Mouse (Mus musculus) embryonic facial prominence, embryonic 10.5 days (tissue): ENCODE results near the gene Uimc1. TPM values are rescaled to one million over a fixed set of nuclear protein-coding genes. Genes with fewer than 3 reads are reported as not detected.

Experiments used
- DNase-seq: peaks from one replicate; pipeline ENCODE4 v3.0.0-alpha.2; 2017; ENCODE audit warnings: low spot score
- H3K27ac ChIP-seq: fragments of 300-500 bp; sonication (generic); replicated peaks from 2 replicates; pipeline ENCODE4 v1.5.1; 2016; ENCODE audit warnings: mild to moderate bottlenecking
- H3K27me3 ChIP-seq: fragments of 300-500 bp; sonication (generic); replicated peaks from 2 replicates; pipeline ENCODE4 v1.6.1; 2016; ENCODE audit warnings: low read depth, mild to moderate bottlenecking; ENCODE audit not compliant: poor library complexity, severe bottlenecking
- H3K36me3 ChIP-seq: fragments of 300-500 bp; sonication (generic); replicated peaks from 2 replicates; pipeline ENCODE4 v1.6.1; 2016; ENCODE audit warnings: mild to moderate bottlenecking, moderate library complexity
- H3K4me1 ChIP-seq: fragments of 300-500 bp; sonication (generic); 2 replicates; pipeline ENCODE4 v1.6.1; 2016
- H3K4me3 ChIP-seq: fragments of 300-500 bp; sonication (generic); 2 replicates; pipeline ENCODE4 v1.5.1; 2016; ENCODE audit warnings: mild to moderate bottlenecking, moderate library complexity
- H3K9me3 ChIP-seq: fragments of 300-500 bp; sonication (generic); 2 replicates; pipeline ENCODE4 v1.6.1; 2016; ENCODE audit warnings: mild to moderate bottlenecking
- WGBS: fragments of 180-500 bp; shearing (Covaris S2); methylation state at CpG from one replicate; pipeline ENCODE4 v1.1.7; 2016; 5-methylcytosine and 5-hydroxymethylcytosine counted together
- polyA plus RNA-seq: library from polyadenylated mRNA; unstranded; fragments of >200 nt; fragmentation: Nextera tagmentation; extraction: Ambion mirVana; gene quantifications from 2 replicates; pipeline ENCODE4 v1.2.1, GENCODE M21; 2016

Gene Uimc1
- polyA plus RNA-seq, 1 experiment from 2014 or later, result 23.9 TPM

DNA sequence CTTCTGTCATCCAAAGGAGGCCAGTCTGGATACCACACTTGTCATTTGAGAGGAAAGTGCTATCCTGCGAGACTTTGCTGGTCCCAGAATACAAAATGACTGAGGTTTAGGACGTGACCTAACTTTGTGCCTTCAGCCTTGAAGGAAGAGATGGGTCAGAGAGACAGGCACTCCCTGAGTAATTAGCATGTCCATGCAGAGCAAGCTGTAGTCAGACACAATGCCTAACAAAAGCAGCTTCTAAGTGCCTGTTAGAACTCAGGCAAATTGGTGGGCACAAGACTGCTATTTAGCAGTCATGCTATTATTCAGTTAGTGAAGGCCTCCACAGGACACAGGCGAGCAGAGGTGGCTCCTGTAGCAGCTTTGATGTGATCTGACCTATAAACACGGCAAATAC is 77.8 kb downstream of the Uimc1 start:
- WGBS, result 60% methylated on average over 4 of the region's 4 CpGs
- DNase-seq, result no peak
- H3K27me3 ChIP-seq, result no peaks in the 10 kb centered on the region

DNA sequence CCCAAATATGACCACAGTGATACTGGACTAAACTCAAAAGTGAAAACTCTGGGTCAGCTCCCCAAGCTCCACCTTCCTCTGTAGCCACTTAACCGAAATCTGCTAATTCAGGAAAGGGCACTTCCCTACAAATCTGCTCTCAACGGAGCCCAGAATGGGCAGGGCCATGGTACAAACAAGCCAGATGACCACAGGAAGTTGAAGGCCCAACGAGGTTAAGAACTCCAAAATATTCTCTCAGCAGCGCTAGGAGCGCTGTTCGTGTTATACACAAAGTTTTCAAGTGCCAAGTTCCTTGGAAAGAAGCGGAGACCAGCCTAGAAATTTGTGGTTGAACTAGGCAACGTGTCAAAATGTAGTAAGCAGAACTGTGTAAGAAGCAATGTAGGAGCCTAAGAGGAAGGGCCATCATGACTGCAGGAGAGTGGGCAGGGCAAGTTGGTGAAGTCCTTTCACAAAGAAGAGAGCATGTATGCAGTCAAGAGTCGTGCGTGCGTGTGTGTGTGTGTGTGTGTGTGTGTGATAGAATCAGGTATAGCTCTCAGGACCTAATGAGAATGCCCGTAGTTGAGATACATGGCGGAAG is 78.8 kb downstream of the Uimc1 start, which contains the start of gene Hk3:
TSS of gene Hk3 (minus strand) at position 192 of the 586 bp plus-strand sequence.
- Histone ChIP-seq H3K4me3 (no peak within 1 kb of the TSS), H3K4me1 (peaks cover 3% of the 10 kb centered on the region; the same call in 1 of the 2 replicates), H3K27ac (no peak within 1 kb of the TSS), H3K36me3 (peaks cover 8% of the 10 kb centered on the region), H3K27me3 (no peaks in the 10 kb centered on the region), H3K9me3 (no peaks in the 10 kb centered on the region)
- no peak for DNase-seq
- WGBS, result 88% methylated on average over 13 of the region's 13 CpGs

More for the DNA sequence above, 77.8 kb downstream of the Uimc1 start:
- Histone ChIP-seq H3K4me1 (peaks cover 3% of the 10 kb centered on the region; the same call in 1 of the 2 replicates), H3K9me3 (no peaks in the 10 kb centered on the region), H3K27ac (no peak overlapping the region), H3K36me3 (peaks cover 9% of the 10 kb centered on the region), H3K4me3 (no peak overlapping the region)

DNA sequence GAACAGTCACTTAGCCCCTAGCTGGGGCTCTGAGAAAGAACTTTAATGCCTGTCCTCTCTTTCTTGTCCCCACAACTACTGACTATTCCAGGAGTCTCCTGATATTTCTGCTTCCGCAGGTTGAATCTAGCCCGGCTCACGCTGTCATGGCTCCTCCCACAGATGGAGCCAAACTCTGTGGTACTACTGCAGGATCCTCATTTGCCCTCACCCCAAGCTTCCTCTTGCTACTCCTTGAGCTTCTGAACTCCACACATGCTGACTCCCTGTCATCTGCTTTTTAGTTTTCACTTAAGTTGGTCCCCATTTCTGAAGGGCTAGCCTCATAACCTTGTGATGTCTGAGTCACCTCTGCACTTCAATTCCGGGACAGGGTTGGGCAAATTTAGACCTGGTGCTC is 80.0 kb downstream of the Uimc1 start:
- H3K36me3 ChIP-seq, result no peaks in the 10 kb centered on the region
- H3K9me3 ChIP-seq, result no peaks in the 10 kb centered on the region
- H3K27me3 ChIP-seq, result peaks cover 3% of the 10 kb centered on the region
- no peak for DNase-seq
- peaks cover 5% of the 10 kb centered on the region for H3K4me1 ChIP-seq
- H3K27ac ChIP-seq, result no peak overlapping the region
- no peak overlapping the region for H3K4me3 ChIP-seq
- WGBS, result 89% methylated on average over 4 of the region's 4 CpGs

DNA sequence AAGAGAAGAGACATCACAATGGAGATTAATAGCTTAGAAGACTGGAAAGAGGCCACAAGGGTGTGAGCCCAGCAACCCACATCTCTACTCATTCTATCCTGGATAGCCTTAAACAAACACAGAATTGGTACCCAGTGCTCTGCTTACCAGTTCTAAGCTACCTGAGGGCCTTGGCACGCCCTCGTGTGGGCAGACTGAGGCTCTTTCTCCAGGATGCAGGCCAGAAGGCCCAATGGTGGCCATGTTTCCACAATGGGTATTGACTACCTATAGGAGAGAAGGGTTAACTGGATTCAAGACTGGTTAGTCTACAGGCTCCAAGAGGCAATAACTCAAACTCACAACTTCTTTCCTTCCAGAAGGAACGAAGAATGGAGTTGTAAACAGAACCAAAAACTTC is 80.9 kb downstream of the Uimc1 start:
- Histone ChIP-seq H3K9me3 (no peaks in the 10 kb centered on the region), H3K36me3 (no peaks in the 10 kb centered on the region), H3K4me3 (no peak overlapping the region), H3K27me3 (peaks cover 9% of the 10 kb centered on the region), H3K27ac (no peak overlapping the region), H3K4me1 (peaks cover 13% of the 10 kb centered on the region)
- 62% methylated on average over 3 of the region's 3 CpGs for WGBS
- DNase-seq, result no peak

DNA sequence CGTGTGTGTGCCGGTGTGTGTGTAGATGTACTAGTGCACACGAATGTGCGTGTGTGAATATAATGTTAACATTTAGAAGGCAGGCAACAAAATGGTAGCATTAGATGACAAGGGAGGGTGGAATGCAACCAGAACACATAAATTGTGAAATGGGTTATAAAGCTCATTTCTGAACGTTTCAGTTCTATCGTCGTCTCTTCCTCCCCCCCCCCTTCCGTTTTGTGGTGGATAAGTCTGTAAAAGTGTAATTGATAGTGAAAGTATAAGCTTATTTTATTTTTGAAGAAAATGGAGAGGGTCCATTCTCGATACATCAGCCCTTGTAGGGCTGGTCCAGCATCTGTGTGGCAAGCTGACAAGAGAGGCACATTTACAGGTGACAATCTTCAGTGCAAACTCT is 81.4 kb downstream of the Uimc1 start:
- Histone ChIP-seq H3K4me1 (peaks cover 18% of the 10 kb centered on the region), H3K36me3 (no peaks in the 10 kb centered on the region), H3K27ac (no peak overlapping the region), H3K9me3 (no peaks in the 10 kb centered on the region), H3K4me3 (no peak overlapping the region), H3K27me3 (peaks cover 9% of the 10 kb centered on the region)
- no peak for DNase-seq
- WGBS, result 87% methylated on average over 9 of the region's 9 CpGs

DNA sequence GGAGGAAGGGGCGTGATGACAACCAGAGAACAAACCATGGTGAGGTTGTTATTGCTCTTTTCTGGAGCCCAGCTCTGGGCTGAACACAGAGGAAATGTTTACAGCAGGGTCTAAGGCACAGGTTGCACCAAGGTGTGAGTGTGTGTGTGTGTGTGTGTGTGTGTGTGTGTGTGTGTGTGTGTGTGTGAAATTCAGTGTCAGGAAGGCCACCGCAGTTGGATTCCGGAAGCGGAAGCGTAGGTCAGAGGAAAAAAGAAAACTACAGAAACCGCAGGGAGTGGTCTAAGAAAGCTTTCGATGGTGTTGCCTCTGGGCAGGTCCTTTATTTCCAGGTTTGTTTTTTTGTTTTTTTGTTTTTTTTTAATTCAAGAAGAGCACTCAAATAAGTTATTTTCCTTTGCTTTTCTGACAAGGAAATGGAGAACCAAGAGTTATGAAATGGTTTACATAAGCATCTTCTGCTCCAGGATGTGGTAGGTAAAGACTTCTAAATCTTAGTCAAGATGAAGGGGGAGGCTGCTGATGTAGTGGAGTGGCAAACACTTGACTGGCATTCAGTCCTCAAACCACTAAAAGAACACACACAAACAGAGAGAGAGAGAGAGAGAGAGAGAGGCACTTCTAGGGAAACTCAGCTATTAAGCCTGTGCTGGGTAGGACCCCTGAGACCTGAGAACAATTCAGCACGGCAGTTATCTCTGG is 82.1 kb downstream of the Uimc1 start:
- H3K4me1 ChIP-seq, result peaks cover 24% of the 10 kb centered on the region
- H3K27ac ChIP-seq, result no peak overlapping the region
- H3K9me3 ChIP-seq, result no peaks in the 10 kb centered on the region
- WGBS, result 84% methylated on average over 8 of the region's 8 CpGs
- no peak for DNase-seq
- H3K4me3 ChIP-seq, result no peak overlapping the region
- H3K36me3 ChIP-seq, result no peaks in the 10 kb centered on the region
- H3K27me3 ChIP-seq, result peaks cover 16% of the 10 kb centered on the region

DNA sequence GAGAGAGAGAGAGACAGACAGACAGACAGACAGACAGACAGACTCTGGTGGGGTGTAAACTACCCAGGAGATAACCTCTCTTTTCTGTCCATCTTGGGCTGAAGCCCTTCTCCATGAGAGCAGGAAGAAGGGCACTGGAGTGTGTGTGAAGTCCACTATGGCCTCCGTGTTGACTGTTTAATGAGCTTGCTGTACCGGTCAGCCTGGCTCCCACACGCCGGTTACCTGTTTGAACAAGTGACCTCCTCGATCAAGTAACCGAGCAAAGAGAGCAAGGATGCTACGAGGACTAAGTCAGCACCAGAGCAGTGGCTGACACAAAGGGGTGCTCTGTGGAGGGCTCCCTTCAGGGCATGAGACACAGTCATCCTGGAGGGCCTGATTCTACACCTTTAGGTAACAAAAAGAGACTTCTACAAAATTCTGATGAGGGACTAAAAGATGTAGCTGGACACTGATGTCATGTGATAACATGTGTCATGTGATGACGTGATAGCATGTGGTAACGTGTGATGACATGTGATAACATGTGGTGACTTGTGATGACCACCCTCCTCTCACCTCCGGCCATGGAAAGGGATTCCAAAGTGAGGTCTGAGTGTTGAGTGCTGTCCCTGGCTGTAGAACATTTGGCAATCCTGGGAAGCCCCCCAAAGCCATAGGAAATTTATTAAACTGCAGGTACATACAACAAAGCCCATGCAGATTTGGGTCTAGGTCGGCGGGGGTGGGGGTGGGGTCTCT is 82.8 kb downstream of the Uimc1 start:
- 87% methylated on average over 12 of the region's 12 CpGs for WGBS
- no peaks in the 10 kb centered on the region for H3K9me3 ChIP-seq
- H3K4me3 ChIP-seq, result no peak overlapping the region
- peaks cover 23% of the 10 kb centered on the region for H3K27me3 ChIP-seq
- H3K36me3 ChIP-seq, result no peaks in the 10 kb centered on the region
- peaks cover 25% of the 10 kb centered on the region for H3K4me1 ChIP-seq
- no peak for DNase-seq
- H3K27ac ChIP-seq, result no peak overlapping the region

DNA sequence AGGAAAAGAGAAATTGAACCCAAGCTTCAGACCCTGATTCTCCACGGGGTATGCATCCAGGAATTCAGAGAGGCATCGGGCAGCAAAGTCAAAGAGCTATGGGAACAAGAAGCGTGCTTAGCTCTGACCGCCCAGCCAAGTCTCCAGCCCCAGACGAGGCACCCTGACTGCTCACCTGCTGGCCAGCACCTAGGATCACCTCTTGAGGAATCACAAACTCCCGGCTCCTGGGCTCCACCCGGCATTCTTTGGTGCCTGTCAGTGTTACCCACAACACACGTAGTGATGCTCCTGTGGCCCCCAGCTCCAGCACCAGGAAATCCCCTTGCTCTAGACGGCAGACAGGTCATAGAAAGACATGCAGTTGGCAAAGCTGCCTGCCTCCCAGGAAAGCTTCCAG is 85.6 kb downstream of the Uimc1 start:
- Histone ChIP-seq H3K4me1 (peaks cover 31% of the 10 kb centered on the region), H3K36me3 (no peaks in the 10 kb centered on the region), H3K9me3 (no peaks in the 10 kb centered on the region), H3K27ac (no peak overlapping the region), H3K4me3 (no peak overlapping the region), H3K27me3 (peaks cover 50% of the 10 kb centered on the region)
- DNase-seq, result no peak
- 64% methylated on average over 9 of the region's 9 CpGs for WGBS

DNA sequence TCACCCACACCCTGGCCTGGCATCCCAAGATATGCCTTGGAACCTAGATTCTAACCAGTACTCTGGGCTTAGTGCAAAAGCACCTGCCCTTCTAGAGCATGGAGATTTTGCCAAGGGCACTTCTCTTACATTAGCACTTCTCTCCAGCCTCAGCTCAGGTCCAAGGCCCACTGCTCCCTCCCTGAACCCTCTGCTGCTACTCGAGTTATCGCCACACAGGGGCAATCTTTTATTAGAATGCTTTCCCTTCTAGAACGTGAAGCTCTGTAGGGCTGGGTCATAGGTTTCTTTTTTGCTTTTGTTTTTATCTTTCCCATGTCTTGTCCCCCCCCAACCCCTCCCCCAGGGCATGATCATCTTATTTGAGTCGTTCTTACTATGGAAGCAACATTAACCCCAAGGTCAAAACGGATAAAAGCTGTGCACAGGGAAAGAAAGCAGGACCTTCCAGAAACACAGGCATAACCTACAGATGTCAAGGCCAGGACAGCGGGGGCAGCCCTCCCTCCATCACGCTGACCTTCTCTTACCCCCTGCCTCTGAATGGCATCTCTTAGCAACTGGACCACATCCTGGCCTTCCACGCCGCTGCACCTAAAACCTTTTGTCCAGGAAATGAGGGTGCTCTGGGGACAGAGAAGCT is 86.3 kb downstream of the Uimc1 start:
- no peaks in the 10 kb centered on the region for H3K9me3 ChIP-seq
- no peak overlapping the region for H3K4me3 ChIP-seq
- DNase-seq, result no peak
- no peak overlapping the region for H3K27ac ChIP-seq
- 22% methylated on average over 9 of the region's 9 CpGs for WGBS
- H3K36me3 ChIP-seq, result no peaks in the 10 kb centered on the region
- peaks cover 56% of the 10 kb centered on the region for H3K27me3 ChIP-seq
- peaks cover 31% of the 10 kb centered on the region for H3K4me1 ChIP-seq

DNA sequence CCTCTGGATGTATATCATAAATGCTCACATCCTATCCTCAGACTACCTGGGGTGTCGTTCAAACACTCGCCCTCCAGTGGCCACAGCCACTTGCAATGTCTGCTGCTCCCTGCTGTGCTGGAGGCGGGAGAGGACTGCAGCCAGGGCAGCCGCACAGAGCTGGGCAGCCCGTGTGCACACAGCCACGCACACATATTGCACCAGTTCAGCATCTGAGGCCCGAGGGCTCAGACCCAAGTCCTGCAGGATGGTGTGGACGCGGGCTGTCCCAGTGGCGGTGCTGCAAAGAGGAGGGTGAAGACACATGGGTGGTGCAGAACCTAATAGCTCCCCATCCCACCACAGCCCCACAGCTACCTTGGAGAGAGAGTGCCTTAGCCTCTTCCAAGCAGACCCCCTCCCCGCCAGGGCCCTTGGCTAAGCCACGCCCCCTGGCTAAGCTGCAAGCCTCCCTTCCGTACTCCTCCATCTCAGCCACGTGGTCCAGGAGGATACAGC is 88.1 kb downstream of the Uimc1 start:
- H3K27me3 ChIP-seq, result peaks cover 67% of the 10 kb centered on the region
- H3K27ac ChIP-seq, result no peak overlapping the region
- peak; percentile 52 for DNase-seq
- H3K4me1 ChIP-seq, result peaks cover 36% of the 10 kb centered on the region
- WGBS, result 4% methylated on average over 14 of the region's 14 CpGs
- peak overlapping the region; percentile 36 for H3K4me3 ChIP-seq
- no peaks in the 10 kb centered on the region for H3K36me3 ChIP-seq
- H3K9me3 ChIP-seq, result no peaks in the 10 kb centered on the region

DNA sequence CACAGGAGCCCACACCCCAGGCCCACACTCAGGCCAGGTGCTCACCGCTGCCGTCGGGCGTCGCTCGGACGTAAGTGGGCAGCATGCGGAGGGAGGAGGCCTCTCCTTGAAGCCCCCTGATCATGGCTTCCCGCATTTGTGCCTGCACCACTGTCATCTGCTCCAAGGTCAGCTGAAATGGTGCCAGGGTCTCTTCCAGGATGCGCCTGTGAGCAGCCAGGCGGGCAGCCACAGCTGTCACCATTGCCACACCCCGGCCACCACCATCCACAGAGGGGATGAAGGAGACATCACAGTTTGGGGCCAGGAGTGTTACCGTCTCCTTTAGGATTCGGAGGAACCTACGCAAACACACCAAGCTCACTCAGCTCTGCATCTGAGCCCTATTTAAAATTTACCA is 89.0 kb downstream of the Uimc1 start:
- Histone ChIP-seq H3K4me3 (no peak overlapping the region), H3K27me3 (peaks cover 76% of the 10 kb centered on the region), H3K36me3 (no peaks in the 10 kb centered on the region), H3K4me1 (peaks cover 36% of the 10 kb centered on the region), H3K27ac (no peak overlapping the region), H3K9me3 (no peaks in the 10 kb centered on the region)
- WGBS, result 90% methylated on average over 15 of the region's 15 CpGs
- DNase-seq, result no peak

DNA sequence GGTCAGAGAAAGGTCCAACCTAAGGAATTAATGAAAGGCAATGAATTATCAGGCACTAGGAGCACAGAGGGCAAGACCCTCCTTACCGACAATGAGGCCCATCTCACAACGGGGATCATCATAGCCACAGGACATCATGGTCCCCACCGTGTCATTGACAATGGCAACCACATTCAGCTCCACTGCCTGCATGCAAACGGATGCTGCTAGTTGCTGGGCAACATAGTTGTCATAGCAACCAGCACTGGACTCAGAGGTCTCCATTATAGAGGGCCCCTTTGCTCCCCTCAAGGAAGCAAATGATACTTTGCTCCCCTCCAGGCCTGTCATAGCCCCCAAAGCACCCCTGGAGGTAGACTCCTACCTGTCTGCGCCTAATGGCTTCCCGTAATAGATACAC is 91.5 kb downstream of the Uimc1 start:
- Histone ChIP-seq H3K27me3 (peaks cover 83% of the 10 kb centered on the region), H3K36me3 (no peaks in the 10 kb centered on the region), H3K9me3 (no peaks in the 10 kb centered on the region), H3K4me3 (no peak overlapping the region), H3K27ac (no peak overlapping the region), H3K4me1 (peaks cover 32% of the 10 kb centered on the region)
- WGBS, result 66% methylated on average over 6 of the region's 6 CpGs
- DNase-seq, result no peak
